Mouse (Mus musculus): Measurements from ENCODE around the gene Hist3h2a. TPM values are rescaled to one million over a fixed set of nuclear protein-coding genes. Genes with fewer than 3 reads are reported as not detected.

Hist3h2a gene
- polyA plus RNA-seq, 1 experiment, result 11.6 TPM

DNA sequence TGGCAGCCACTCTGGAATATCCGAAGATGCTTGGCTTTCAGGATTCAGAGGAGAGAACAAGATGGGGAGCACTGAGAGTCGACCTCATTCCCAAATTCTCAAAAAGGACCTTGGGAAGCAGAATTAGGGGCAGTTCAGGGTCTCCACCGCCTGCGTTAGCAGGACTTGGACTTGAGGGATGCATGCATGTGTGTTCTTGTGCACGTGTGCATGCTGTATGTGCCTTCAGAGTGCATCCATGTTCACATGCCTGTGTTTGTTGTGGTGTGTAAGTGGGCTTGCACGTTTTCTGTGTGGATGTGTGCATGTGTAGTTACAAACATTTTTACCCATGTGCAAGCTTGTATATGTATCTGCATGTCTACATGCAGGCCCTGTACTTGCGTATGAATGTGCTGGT lies 9.7 kb downstream of the Hist3h2a start:
- DNase-seq (ENCODE audit: low read depth, low spot score), result no peak
- 86% methylated on average over 7 of the region's 7 CpGs for WGBS

- DNase-seq (ENCODE audit: low read depth, low spot score), result no peak
- 62% methylated on average over 12 of the region's 12 CpGs for WGBS
These were observed 10.7 kb downstream of the Hist3h2a start for GRCm38 (mm10) chr11:58965001-58965760.

GRCm38 (mm10) chr11:58967346-58967745 lies 12.9 kb downstream of the Hist3h2a start:
- DNase-seq (ENCODE audit: low read depth, low spot score), result no peak
- 98% methylated on average over 1 of the region's 1 CpGs for WGBS

DNA sequence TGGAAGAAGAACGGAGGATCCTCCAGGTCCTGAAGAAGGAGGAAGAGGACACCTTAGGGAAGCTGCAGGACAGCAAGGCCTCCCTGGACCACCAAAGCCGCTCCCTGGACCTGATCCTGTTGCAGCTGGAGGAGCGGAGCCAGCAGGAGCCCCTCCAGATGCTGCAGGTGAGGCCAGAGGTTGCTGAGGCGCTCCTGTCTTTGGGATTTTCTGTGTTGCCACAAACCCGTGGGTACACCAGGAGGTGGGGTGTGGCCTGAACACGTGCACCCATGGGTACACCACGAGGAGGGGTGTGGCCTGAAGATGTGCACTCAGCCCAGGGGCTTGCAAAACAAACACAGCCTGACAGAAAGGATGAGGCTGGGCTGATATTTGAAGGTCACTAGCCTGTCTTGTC lies 14.1 kb downstream of the Hist3h2a start:
- no peak for DNase-seq (ENCODE audit: low read depth, low spot score)
- 62% methylated on average over 7 of the region's 7 CpGs for WGBS

DNA sequence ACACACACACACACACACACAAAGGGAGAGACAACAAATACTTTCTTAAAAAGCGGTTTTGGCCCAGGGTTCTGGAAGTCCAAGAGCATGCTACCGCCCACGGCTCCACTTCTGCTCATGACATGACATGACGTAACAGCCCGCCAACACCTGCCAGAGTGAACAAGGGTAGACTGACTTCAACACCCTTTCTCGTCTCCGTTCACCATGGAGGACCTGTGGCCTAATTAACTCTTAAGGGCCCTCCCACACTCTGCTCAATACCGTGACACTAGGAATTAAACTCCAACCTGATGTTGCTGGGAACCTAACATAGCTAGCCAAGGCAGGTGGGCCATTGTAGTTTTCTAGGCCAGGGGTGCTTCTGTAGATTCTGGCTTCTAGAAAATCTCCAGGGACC lies 14.5 kb downstream of the Hist3h2a start:
- 80% methylated on average over 8 of the region's 8 CpGs for whole genome bisulfite sequencing
- no peak for DNase-seq (ENCODE audit: low read depth, low spot score)

DNA sequence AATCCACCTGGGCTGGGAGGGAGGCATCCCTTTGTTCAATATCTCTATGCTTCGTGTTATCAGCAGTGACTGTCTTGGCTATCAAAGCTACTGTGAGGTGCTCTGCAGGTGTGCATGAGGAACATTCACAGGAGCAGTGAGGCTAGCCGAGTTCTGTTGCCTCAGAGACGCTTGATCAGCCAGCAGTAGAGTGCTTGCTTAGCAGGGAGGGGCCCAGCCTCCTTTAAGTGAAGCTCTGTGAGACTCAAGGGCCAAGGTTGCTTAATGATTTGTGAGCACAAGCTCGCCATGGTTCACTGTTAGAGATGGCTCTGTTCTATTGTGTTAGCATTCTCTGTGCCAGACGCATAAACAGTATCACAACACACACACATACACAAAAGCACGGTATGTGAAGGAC lies 15.2 kb downstream of the Hist3h2a start:
- 35% methylated on average over 6 of the region's 6 CpGs for WGBS
- DNase-seq (ENCODE audit: low read depth, low spot score), result no peak

- no peak for DNase-seq (ENCODE audit: low read depth, low spot score)
- 88% methylated on average over 21 of the region's 21 CpGs for WGBS
These were observed 16.5 kb downstream of the Hist3h2a start for GRCm38 (mm10) chr11:58970831-58971530.

- WGBS, result 92% methylated on average over 3 of the region's 3 CpGs
- DNase-seq (ENCODE audit: low read depth, low spot score), result no peak
These were observed 17.3 kb downstream of the Hist3h2a start for GRCm38 (mm10) chr11:58971796-58972195.

- no peak for DNase-seq (ENCODE audit: low read depth, low spot score)
- 92% methylated on average over 3 of the region's 3 CpGs for WGBS
These were observed 19.9 kb downstream of the Hist3h2a start for GRCm38 (mm10) chr11:58974414-58974813.

DNA sequence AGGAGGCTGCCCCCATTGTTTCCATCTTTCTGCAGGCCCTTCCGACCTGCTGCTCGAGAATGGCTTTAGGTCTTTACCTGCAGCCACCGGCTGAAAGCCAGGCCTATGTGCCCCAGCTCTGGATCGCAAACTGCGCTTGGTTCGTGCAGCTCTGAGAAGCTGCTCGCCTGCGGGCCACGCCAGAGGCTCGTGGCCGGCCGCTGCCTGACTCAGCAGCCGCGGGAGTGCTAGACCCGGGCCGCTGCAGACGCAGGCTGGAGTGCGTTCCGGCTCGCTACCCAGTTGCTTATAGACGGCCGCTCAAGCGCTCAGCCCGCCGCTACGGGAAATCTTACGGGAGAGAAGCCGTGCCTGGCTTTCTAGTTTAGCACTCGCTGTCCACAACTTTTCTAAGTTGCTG lies 22.7 kb downstream of the Hist3h2a start:
- WGBS, result 1% methylated on average over 29 of the region's 29 CpGs
- no peak for DNase-seq (ENCODE audit: low read depth, low spot score)

DNA sequence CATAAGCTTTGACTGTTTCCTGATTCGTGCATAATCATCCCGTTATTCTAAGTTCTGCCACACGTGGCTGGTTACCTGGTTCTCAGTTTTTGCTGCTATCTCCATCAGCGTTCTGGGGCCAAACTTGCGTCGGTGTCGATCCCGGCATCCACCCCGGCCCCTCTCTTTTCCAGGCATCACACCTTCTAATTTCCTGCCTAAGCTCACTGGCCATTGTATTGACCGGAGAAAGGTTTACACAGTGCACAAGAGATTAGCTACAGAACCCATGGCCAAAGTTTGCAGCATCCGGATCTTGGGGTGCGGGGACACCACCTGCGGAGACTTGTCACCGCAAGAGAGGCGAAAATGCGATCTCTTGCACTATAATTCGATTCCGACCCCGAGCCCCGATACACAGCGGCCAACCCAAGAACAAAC lies 23.1 kb downstream of the Hist3h2a start:
- no peak for DNase-seq (ENCODE audit: low read depth, low spot score)
- under 1% methylated on average over 21 of the region's 21 CpGs for WGBS

DNA sequence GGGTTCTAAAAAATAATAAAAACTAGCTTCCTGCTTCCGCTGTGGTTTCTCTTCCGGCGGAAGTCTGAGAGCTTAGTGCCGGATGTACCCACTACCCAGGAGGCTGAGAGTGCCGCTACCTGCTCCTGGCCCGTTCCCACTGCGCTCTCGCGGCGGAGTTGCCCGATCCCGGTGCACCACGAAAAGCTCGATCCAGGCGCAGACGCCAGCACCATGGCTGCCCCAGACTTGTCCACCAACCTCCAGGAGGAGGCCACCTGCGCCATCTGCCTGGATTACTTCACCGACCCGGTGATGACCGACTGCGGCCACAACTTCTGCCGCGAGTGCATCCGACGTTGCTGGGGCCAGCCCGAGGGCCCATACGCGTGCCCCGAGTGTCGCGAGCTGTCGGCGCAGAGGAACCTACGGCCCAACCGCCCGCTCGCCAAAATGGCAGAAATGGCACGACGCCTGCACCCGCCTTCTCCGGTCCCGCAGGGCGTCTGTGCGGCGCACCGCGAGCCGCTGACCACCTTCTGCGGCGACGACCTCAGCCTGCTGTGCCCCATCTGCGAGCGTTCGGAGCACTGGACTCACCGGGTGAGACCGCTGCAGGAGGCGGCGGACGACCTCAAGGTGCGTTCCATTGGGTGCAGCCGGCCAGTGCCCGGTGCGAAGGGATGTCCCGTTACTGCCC lies 23.7 kb downstream of the Hist3h2a start, which contains the start of gene Trim11:
Gene Trim11, plus strand, starts transcription at position 67 of the 679 bp plus-strand sequence.
- WGBS, result under 1% methylated on average over 64 of the region's 64 CpGs
- no peak for DNase-seq (ENCODE audit: low read depth, low spot score)

DNA sequence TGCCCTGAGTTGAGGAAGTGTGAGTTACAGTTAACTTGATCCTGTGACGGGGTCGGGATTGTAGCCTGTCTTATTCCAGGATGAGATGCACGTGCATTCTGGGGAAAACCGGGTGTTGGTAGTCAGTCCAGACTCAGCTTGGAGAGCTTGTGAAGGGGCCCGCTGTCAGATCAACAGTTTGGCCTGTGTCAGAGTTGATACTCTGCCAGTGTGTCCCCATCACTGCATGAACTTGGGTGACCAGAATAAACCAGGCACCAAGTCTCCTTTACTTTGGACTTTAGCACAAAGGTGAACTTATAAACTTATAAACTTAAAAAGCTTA lies 24.2 kb downstream of the Hist3h2a start:
- WGBS, result 0% methylated on average over 5 of the region's 5 CpGs
- no peak for DNase-seq (ENCODE audit: low read depth, low spot score)

DNA sequence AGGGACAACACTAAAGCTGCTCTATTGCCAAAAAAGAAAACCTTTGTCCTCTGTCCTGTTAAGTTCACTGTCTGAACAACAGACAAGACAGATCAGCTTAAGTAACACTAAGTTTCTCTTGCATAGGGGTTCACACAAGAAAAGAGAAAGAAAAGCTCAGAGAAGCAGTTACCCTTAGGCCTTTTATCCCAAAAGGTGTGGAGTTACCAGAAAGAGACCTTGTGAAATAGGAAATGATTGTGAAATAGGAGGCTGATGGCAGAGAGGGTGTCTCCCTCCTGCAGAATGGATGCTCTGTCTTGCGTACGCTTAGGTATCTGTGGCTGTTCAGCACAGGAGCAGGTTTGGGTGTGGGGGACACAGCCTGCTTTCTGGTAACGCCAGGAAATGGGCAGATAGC lies 24.7 kb downstream of the Hist3h2a start:
- WGBS, result 27% methylated on average over 3 of the region's 3 CpGs
- DNase-seq (ENCODE audit: low read depth, low spot score), result no peak

DNA sequence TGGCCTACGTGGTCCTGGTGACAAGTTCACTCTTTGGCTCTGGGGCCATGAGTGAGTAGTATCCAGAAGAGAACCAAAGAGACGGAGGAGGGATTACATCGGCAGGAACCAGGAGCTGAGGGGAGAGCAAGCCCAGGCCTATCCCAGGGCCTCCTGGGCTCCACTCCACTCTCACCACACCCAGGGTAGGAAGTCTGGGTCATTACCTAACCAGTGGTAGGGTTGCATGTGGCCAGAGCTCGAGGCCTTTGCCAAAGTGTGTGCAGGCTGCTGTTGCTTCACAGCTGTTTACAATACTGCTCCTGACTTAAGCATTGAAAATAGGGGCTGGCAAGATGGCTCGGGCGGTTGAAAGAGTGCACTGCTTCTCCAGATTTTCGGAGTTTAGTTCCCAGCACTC lies 25.2 kb downstream of the Hist3h2a start:
- DNase-seq (ENCODE audit: low read depth, low spot score), result no peak
- WGBS, result 30% methylated on average over 7 of the region's 7 CpGs

DNA sequence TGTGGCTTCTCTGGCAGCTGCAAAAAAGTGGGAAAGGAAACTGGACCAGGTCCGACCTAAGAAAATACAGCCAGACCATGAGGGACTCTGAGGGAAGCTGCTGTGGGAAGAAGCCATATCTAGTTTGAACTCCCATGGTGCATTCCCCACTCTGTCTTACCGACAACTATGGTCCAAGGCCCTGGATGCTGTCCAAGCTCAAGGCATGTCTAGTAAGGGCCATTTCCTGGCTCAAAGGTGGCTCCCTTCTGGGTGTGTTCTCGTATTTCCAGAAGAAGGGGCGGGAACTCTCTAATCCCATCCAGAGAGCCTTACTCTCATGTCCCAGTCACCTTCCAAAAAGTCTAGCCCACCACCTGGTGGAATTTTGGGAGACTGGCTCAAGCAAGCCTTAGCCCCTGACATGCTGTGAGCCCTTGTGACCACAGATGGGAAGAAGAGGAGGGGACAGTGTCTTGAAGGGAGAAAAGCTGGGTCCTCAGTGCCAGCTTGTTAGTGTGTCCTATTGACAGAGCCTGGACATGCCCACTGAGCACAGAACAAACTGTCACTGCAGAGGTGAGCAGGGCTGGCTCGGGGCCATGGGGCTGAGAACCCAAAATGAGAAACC lies 26.0 kb downstream of the Hist3h2a start:
- WGBS, result 34% methylated on average over 5 of the region's 5 CpGs

GRCm38 (mm10) chr11:58981541-58982447 lies 27.3 kb downstream of the Hist3h2a start:
- 34% methylated on average over 14 of the region's 14 CpGs for WGBS
- DNase-seq (ENCODE audit: low read depth, low spot score), result no peak

More for the DNA sequence above, 26.0 kb downstream of the Hist3h2a start:
- no peak for DNase-seq (ENCODE audit: low read depth, low spot score)

DNA sequence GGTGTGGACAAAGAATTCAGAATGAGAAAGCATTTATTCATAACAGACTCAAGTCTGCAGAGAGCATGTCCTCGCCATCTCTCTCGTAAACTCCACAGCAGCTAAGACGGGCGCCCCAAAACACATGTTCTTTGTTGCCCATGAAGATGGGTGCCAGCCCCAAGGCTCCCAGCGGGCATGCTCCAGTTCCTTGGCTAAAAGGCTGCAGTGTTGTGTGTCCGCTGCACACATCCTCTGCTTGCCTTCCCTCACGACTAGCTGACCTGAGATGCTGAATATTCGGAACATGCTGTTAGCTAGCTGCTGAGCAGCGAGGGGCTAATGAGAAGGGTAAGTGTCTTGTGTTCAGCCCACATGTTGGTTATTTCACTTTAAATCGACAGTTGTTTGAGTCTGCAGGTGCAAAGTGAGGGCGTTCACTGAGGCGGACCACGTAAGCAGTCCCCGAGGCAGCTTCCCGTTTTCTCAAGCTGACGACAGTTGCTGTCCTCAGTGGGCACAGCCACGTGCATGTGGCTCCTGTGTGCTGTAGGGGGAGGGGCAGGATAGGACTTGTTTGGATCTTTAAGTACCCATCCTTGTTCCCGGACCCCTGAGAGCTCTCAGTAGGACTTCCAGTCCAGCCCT lies 28.1 kb downstream of the Hist3h2a start:
- whole genome bisulfite sequencing, result 86% methylated on average over 18 of the region's 18 CpGs

More for the DNA sequence above, 28.1 kb downstream of the Hist3h2a start:
- DNase-seq (ENCODE audit: low read depth, low spot score), result no peak

All from large intestine, adult 2 months (tissue).